Mouse (Mus musculus) kidney, adult 18-20 months (tissue): Measurements from ENCODE around the gene Aen.
A peak's percentile ranks its signal among the peaks of the same experiment; 100 is the strongest.

ENCODE experiments used
- DNase-seq: peaks from one replicate; pipeline ENCODE4 v3.0.0; 2021

Gene Aen

DNA sequence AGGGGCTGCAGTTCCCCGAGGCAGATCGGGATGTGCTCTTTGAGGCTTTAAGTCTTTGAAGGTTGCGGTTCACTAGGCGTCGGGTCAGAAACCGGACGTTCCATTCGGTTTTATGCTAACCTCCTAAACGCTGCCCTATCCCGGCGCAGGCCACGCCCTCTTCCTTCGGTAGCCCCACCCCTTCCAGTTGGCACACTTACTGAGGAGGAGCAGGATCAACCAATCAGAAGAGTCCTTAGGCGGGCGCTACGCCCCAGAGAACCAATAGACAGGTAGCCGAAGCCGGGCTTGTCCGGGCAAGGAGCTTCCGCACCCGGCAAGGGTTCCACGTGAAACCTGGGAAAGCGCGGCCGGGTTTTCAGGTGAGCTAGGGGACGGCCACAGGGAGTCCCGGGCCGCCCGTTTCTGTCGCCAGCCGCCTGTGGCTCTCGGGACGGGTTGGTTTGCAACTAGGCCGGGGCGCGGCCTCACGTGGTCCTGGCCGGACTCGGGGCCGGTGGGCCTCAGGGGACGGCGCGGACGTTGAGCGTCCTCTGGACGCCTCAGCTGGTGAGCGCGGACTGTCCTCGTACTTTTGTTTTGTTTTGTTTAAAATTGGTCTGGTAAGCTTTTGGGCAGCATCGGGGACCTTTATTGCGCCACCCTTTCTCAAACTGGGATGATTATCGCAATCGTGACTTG, at the start of gene Aen:
Aen (plus strand) TSS at position 202 of the 681 bp plus-strand sequence.
- peak; percentile 100 for DNase-seq

GRCm38 (mm10) chr7:78846066-78846716, 49.5 kb upstream of the Aen start:
- no peak for DNase-seq

- DNase-seq = peak; percentile 92
These were observed 48.8 kb upstream of the Aen start, which contains the start of gene Det1 for GRCm38 (mm10) chr7:78846737-78847434. Gene Det1, minus strand, starts transcription at chr7:78847263.

- no peak for DNase-seq
These were observed 41.6 kb upstream of the Aen start for GRCm38 (mm10) chr7:78854051-78854450.

- no peak for DNase-seq
These were observed 40.5 kb upstream of the Aen start for GRCm38 (mm10) chr7:78855044-78855655.

GRCm38 (mm10) chr7:78863796-78864445, 31.7 kb upstream of the Aen start:
- DNase-seq = no peak

DNA sequence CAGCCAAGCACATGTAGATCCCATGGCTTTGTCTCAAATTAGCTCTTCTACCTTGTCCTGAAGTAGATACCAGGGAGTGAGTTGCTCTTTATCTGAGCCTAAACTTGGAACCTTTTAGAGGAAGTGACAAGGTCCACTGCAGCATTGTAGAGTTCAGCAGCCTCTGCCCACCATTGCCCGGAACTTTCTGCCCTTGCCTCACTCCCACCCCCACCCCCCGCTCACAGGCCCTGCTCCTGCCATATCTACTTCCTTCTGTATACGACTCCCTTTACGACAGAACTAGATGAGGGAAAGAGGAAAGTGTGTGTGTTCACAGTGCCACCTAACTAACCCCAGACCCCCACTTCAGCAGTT, 31.2 kb upstream of the Aen start:
- no peak for DNase-seq

- DNase-seq = no peak
These were observed 30.3 kb upstream of the Aen start for GRCm38 (mm10) chr7:78865212-78865949.

GRCm38 (mm10) chr7:78868731-78869130, 26.9 kb upstream of the Aen start:
- no peak for DNase-seq

- DNase-seq = no peak
These were observed 23.3 kb upstream of the Aen start for GRCm38 (mm10) chr7:78872366-78872765.

DNA sequence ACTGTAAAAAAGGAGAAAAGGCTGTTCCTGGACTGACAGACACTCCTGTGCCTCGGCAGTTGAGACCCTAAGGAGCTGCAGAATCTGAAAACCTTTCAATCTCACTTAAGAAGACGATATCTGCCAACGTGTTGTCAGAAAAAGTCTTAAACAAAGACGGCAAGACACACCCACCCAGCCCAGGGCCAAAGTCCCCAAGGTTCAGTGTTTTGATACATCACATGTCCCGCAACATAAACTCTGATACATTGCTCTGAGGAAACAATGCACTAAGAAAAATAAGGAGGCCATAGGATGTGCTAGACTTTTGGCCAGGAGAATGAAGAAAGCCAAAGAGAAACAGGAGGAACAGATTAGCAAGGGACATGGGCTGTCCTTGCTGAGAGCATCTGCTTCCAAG, 22.8 kb upstream of the Aen start:
- DNase-seq = no peak

DNA sequence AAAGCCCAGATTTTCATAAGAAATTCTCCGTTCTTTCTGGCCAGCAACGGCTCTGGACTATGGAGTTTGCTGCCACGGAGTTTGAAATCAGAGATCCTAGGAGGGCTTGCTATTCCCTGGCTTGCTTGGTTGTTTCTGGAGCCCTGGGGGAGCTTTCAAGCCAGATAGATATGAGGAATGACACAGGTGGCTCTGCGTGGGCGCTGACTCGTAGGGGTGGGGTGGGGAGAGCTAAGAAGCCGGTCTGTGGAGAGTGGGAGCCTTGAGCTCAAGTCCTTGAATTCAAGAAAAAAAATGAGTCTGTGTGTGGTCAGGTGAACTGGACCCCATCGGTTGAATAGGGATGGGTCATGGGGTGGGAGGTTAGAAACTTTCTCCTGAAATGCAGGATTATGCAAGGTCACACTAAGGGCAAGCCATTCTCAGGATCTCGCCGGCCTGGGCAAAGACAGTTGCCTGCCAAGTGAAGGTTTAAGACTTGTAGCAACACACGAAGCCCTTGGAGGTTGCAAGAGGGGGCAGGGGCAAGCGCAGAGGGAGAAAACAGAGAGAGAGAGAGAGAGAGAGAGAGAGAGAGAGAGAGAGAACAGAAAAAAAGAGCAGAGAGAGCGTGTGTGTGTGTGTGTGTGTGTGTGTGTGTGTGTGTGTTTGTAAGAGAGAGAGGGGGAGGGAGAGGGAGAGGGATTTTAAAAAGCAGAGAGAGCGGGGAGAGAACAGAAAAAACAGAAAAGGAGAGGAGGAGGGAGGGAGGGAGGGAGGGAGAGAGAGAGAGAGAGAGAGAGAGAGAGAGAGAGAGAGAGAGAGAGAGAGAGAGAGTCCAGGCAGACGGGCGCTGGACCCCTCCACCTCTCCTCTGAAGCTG, 13.8 kb upstream of the Aen start:
- DNase-seq = no peak

DNA sequence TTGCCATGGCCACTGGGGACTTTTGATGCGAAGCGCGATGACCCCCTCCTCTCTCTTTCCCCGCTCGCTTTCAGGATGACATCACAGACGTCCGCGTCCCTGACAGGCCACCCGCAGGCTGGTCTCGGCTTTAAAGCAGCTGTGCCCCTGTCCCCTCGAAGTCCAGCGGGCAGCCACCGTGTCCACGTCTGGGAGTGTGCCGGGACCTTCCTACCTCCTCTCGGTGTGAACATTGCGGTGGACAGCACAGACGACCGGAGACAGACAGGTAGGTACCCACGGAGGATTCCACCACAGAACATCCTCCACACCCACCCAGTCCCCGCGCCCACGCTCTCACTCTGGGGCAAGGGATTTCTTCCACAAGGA, 13.2 kb upstream of the Aen start:
- no peak for DNase-seq

DNA sequence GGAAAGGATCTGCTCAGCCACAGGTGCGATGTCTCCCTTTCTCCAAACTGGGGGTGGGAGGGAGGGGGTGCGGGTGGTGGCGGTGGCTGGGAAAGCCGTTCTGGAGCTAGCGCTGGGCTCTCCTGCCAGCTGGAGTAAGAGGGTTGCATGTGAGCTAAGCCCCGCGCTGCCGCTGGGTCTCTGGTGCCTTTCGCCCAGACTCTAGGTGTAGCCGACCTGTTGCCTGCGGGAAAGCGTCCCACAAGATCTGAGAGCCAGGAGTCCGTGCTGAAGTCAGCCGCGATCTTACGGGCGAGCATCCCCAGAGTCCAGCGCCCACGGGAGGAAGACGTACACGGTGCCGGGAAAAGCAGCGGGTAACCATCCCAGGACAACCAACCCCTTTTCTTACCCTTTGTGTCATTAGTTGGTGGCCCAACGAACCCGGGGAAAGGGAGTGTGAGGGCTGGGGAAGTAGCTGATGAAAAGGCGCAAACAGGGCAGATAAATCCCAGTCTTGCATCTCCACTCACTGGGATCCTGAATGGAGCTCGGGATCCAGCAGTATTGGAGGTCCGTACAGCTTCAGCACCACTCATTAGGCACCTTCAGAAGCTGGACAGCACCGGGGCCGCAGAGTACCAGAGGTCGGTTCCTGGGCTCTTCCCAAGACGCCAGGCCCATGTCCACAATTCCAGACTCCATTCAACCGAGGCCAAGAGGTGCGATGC, 12.5 kb upstream of the Aen start:
- no peak for DNase-seq

GRCm38 (mm10) chr7:78883726-78884060, 12.0 kb upstream of the Aen start:
- DNase-seq = no peak

DNA sequence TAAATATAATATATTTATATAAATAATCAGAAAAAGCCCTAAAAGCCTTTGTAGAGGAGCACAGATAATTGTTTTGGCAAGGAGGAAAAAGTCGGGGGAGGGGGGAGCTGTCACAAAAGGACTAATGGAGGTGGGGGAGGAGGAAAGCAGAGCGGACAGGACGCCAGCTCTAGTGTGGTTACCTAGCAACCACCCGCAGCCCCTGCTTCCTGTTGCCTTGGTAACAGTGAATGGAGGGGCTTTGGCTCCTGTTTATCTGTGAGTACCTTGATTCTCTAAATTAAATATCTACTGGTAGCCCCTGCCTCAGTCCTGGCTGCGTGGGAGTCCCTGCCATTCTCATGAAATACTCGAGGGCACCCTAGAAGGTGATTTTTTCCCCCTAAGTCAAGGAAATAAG, 11.5 kb upstream of the Aen start:
- DNase-seq = no peak

GRCm38 (mm10) chr7:78885404-78885803, 10.2 kb upstream of the Aen start:
- no peak for DNase-seq

- no peak for DNase-seq
These were observed 9.2 kb upstream of the Aen start for GRCm38 (mm10) chr7:78886496-78886895.

DNA sequence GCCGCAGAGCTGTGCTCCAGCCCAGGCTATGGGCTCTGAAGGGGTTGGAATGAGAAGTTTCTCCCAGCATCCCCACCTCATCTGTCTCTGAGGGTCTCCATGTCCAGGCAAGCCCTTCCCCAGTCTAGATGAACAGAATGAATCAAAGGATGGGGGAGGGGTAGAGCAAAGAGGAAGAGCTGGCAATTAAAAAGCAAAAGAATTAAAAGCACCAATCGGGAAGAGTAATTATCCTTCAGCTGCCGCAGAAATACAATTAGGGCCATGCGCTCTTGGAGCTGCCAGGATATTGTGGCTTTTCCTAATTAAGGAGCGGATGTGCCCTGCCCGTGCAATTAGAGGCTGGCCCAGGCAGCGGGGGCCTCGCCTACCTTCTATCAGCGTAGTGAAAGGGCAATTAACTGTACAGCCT, 8.2 kb upstream of the Aen start:
- DNase-seq = no peak

GRCm38 (mm10) chr7:78890641-78891040, 5.0 kb upstream of the Aen start:
- peak; percentile 88 for DNase-seq

GRCm38 (mm10) chr7:78893917-78894316, 1.7 kb upstream of the Aen start:
- DNase-seq = no peak
